Mouse (Mus musculus) embryonic facial prominence, embryonic 15.5 days (tissue): ENCODE data around the gene Agt. TPM values are rescaled to one million over a fixed set of nuclear protein-coding genes. Genes with fewer than 3 reads are reported as not detected.
A peak's percentile ranks its signal among the peaks of the same experiment; 100 is the strongest.

Experiments used
- ATAC-seq: fragments of 200-750 bp; cut with Nextera tagmentation; 2 replicates; pipeline ENCODE4 v1.8.0; 2017; ENCODE audit warnings: low read depth, moderate TSS enrichment; ENCODE audit not compliant: insufficient number of reproducible peaks, low FRiP score, low TSS enrichment
- H3K27ac ChIP-seq: fragments of 300-500 bp; sonication (generic); replicated peaks from 2 replicates; pipeline ENCODE4 v1.5.1; 2015; ENCODE audit warnings: mild to moderate bottlenecking, inconsistent platforms
- H3K27me3 ChIP-seq: fragments of 300-500 bp; sonication (generic); 2 replicates; pipeline ENCODE4 v1.6.1; 2015; ENCODE audit warnings: inconsistent platforms
- H3K36me3 ChIP-seq: fragments of 300-500 bp; sonication (generic); 2 replicates; pipeline ENCODE4 v1.6.1; 2015; ENCODE audit warnings: mild to moderate bottlenecking, inconsistent platforms
- H3K4me1 ChIP-seq: fragments of 300-500 bp; sonication (generic); 2 replicates; pipeline ENCODE4 v1.6.1; 2015; ENCODE audit warnings: inconsistent platforms
- H3K4me2 ChIP-seq: fragments of 300-500 bp; sonication (generic); replicated peaks from 2 replicates; pipeline ENCODE4 v1.6.1; 2015; ENCODE audit warnings: mild to moderate bottlenecking, inconsistent platforms
- H3K4me3 ChIP-seq: fragments of 300-500 bp; sonication (generic); replicated peaks from 2 replicates; pipeline ENCODE4 v1.5.1; 2015; ENCODE audit warnings: mild to moderate bottlenecking, inconsistent platforms
- H3K9ac ChIP-seq: fragments of 300-500 bp; sonication (generic); 2 replicates; pipeline ENCODE4 v1.6.1; 2015; ENCODE audit warnings: inconsistent platforms
- H3K9me3 ChIP-seq: fragments of 300-500 bp; sonication (generic); replicated peaks from 2 replicates; pipeline ENCODE4 v1.6.1; 2016; ENCODE audit warnings: inconsistent platforms
- WGBS: fragments of 180-500 bp; shearing (Covaris S2); methylation state at CpG from one replicate; pipeline ENCODE4 v1.1.7; 2015; 5-methylcytosine and 5-hydroxymethylcytosine counted together
- polyA plus RNA-seq: library from polyadenylated mRNA; unstranded; fragments of >200 nt; fragmentation: Nextera tagmentation; extraction: Ambion mirVana; gene quantifications from 2 replicates; pipeline ENCODE4 v1.2.1, GENCODE M21; 2015

Gene Agt
- polyA plus RNA-seq = 3.0 and 4.2 TPM in 2 replicates

DNA sequence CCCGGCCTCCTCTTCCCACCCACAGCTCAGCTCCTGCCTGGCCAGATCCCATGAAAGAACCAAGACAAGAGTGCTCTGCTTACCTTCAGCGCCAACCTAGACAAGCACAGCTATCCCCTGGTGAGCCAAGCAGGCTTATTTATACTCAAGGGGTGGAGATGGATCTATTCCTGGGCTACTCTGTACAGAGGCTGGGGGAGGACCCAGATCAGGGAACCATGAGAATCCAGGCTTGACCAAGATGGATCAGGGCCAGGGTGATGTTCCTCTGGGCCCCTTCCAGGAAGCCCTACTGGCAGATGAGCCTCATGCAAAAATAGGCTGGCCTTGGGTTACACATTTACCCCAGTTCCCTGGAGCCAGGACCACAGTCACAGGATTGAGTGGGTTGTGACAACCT lies at the start of gene Agt:
TSS of gene Agt (minus strand) at position 114 of the 400 bp plus-strand sequence.
- peaks cover 30% of the 10 kb centered on the region for H3K4me1 ChIP-seq
- no peaks in the 10 kb centered on the region for H3K36me3 ChIP-seq
- no peak within 1 kb of the TSS for H3K9ac ChIP-seq
- H3K27me3 ChIP-seq = no peaks in the 10 kb centered on the region
- H3K4me3 ChIP-seq = no peak within 1 kb of the TSS
- H3K9me3 ChIP-seq = no peaks in the 10 kb centered on the region
- no peak within 1 kb of the TSS for H3K27ac ChIP-seq
- ATAC-seq = no peak
- no peak within 1 kb of the TSS for H3K4me2 ChIP-seq
- WGBS = 66% methylated on average over 2 of the region's 2 CpGs

DNA sequence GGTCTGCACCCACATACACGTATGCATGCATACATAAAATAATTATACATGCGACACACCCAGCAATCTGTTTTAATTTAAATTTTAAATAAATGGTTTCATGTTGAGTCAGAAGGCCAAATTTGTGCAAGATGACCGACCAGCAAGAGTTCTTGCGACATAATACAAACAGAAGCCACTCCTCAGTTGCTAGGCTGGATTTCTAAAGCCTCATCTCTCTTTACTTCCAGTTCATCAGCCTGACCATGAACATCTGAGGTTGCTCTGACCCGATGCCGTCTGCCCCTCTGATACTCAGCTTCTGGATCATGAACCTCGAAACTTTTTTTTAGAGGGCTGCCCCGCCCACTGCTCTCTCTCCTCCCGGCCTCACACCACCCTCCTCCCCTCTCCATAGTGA lies 48.7 kb upstream of the Agt start:
- Histone ChIP-seq H3K4me2 (no peak overlapping the region), H3K9ac (no peak overlapping the region), H3K4me1 (peaks cover 8% of the 10 kb centered on the region), H3K9me3 (no peaks in the 10 kb centered on the region), H3K36me3 (no peaks in the 10 kb centered on the region), H3K27ac (peak overlapping the region; percentile 44), H3K4me3 (no peak overlapping the region), H3K27me3 (peaks cover 10% of the 10 kb centered on the region; the same call in 1 of the 2 replicates)
- no peak for ATAC-seq
- WGBS = 48% methylated on average over 9 of the region's 9 CpGs

DNA sequence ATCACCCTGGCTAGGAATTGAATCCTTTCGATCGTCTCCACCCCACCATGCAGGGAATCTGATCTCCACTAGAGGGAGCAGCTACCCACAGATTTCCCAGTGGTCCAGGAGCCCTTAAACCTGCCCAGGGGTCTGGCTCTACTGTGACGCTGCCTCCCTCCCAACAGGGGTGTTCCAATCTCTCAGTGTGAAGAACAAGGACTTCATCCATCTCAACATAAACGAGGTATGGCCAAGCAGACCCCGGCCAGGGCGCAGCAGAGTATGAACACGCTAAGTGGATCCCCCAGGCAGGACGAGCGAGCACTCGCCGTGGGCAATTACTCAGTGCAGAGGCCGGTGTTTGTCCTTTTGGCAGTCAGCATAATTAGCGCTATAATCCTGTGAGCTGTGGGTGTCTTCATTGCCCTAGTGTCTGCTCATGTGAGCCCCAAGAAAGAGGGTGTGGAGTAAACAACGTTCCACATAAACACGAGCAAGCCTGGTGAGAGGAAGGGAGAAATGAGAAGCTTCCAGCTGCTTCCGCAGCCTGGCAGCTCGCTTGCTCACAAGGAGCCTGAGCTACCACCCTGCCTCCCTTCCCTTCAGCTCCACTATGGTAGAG lies 47.9 kb upstream of the Agt start:
- peak; percentile 68 for ATAC-seq
- Histone ChIP-seq H3K9me3 (no peaks in the 10 kb centered on the region), H3K4me2 (peak overlapping the region; percentile 79), H3K4me1 (peaks cover 8% of the 10 kb centered on the region), H3K4me3 (peak overlapping the region; percentile 41), H3K27ac (peak overlapping the region; percentile 44), H3K36me3 (no peaks in the 10 kb centered on the region), H3K27me3 (peaks cover 10% of the 10 kb centered on the region; the same call in 1 of the 2 replicates), H3K9ac (peak overlapping the region; percentile 26; the same call in 1 of the 2 replicates)
- WGBS = 9% methylated on average over 17 of the region's 17 CpGs

DNA sequence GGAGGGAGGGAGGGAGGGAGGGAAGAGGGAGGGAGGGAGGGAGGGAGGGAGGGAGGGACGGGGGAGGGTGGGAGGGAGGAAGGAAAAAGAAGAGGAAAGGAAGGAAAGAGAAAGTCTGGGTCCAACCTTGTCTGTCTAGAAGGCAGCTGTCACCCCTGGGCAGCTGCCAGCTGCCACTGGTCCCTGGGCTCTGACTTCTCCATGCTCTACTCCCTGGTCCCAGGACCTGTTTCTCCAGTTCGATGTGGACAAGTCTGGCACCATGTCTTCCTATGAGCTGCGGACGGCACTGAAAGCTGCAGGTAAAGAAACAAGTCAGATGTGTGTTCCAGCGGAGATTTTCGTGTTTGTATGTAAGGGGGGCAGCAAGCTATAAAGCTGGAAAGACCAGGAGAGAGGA lies 44.8 kb upstream of the Agt start:
- H3K9ac ChIP-seq = no peak overlapping the region
- no peak overlapping the region for H3K4me2 ChIP-seq
- H3K36me3 ChIP-seq = no peaks in the 10 kb centered on the region
- 67% methylated on average over 5 of the region's 6 CpGs for WGBS
- no peak overlapping the region for H3K27ac ChIP-seq
- peaks cover 10% of the 10 kb centered on the region; the same call in 1 of the 2 replicates for H3K27me3 ChIP-seq
- peaks cover 8% of the 10 kb centered on the region for H3K4me1 ChIP-seq
- H3K4me3 ChIP-seq = no peak overlapping the region
- H3K9me3 ChIP-seq = no peaks in the 10 kb centered on the region
- no peak for ATAC-seq

DNA sequence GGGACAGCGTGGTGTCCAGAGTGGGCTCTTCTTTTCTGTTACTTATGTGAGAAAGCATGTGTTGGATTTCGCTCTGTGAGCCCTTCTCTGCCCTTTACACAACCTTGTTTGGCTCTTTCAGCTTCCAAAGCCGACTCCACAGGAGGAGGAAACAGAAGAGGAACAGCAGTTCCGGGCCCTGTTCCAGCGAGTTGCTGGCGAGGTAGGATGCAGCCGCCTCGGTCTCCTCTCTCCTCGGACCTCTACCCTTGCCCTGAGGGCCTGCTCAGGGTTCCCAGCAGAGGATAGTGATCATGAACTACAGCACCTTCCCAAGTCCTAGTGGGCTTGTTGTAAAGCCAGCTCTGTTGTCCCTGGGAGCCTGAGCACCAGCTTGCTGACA lies 39.5 kb upstream of the Agt start:
- no peaks in the 10 kb centered on the region for H3K27me3 ChIP-seq
- ATAC-seq = no peak
- WGBS = 69% methylated on average over 9 of the region's 9 CpGs

DNA sequence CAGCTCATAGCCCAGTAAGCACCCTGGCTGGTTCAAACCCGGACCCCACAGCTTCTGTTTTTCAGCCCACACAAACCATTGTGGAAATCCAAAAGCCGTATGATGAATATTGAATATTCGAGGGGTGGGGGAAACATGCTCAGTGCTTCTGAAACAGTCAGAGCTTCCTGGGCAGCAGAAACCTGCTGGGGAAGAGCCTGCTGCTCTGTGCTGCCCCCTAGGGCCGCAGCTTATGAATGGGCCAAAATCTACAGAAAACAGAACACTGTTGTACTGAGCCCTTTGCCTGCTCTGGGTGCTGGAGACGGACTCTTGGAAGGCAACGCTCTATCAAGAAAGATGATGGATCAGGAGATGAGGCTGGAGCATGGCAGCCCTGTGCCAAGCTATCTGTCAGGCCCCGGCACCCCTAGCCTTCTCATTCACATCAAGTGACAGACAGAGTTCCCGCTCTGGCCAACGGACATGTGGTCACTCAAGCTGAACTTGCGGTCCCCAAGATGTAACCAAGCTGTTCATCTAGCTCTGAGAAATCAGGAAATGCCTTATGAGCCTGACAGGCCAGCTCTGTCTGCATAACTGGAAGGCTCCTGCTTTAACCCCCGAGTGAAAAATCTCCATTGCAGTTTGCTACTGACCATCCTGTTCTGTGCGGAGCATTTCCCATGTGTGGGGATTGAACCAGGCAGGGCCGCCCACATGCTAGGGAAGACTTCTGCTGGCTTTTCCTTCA lies 38.9 kb upstream of the Agt start:
- Histone ChIP-seq H3K36me3 (no peaks in the 10 kb centered on the region), H3K9ac (no peak overlapping the region), H3K27ac (no peak overlapping the region), H3K9me3 (no peaks in the 10 kb centered on the region), H3K4me3 (no peak overlapping the region), H3K4me1 (no peaks in the 10 kb centered on the region), H3K27me3 (no peaks in the 10 kb centered on the region), H3K4me2 (no peak overlapping the region)
- no peak for ATAC-seq
- 72% methylated on average over 13 of the region's 13 CpGs for WGBS

More for the DNA sequence above, 39.5 kb upstream of the Agt start:
- Histone ChIP-seq H3K4me1 (no peaks in the 10 kb centered on the region), H3K9ac (no peak overlapping the region), H3K36me3 (no peaks in the 10 kb centered on the region), H3K4me3 (no peak overlapping the region), H3K27ac (no peak overlapping the region), H3K4me2 (no peak overlapping the region), H3K9me3 (no peaks in the 10 kb centered on the region)

DNA sequence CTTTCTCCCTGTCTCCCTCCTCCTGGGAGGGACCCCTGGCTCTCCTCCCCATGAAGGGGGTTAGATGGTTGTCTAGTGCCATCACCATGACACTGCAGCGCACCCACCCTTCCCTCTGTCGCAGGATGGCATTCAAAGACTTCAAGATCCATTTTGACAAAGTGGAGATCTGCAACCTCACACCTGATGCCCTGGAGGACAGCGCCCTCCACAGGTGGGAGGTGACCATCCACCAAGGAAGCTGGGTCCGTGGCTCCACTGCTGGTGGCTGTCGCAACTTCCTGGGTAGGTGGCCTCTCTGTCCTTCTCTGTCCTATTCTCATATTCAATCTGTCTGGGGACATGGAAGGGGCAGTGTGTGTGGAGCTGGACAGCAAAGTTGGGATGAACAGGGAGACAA lies 34.6 kb upstream of the Agt start:
- no peak overlapping the region for H3K27ac ChIP-seq
- H3K9me3 ChIP-seq = no peaks in the 10 kb centered on the region
- 74% methylated on average over 5 of the region's 5 CpGs for WGBS
- no peak for ATAC-seq
- no peak overlapping the region for H3K4me2 ChIP-seq
- H3K9ac ChIP-seq = no peak overlapping the region
- no peaks in the 10 kb centered on the region for H3K4me1 ChIP-seq
- no peak overlapping the region for H3K4me3 ChIP-seq
- H3K36me3 ChIP-seq = no peaks in the 10 kb centered on the region
- no peaks in the 10 kb centered on the region for H3K27me3 ChIP-seq

DNA sequence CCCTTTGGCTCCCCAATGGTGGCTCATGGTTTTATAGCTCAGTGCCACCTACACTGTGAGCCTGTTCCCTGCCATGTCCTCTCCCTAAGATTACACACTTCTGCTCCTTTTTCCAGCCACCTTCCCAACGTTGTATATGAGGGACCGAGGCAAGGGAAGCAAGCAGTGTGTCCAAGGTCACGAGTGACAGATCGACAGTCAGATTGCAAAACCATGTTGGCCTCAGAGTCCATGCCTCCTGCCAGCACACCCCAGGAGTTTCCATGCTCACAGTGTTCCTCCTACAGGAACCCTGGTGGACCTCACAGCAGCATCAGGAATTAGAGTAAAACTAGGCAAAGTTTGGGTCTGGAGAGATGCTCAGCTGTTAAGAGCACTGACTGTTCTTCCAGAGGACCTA lies 19.9 kb upstream of the Agt start:
- no peaks in the 10 kb centered on the region for H3K9me3 ChIP-seq

DNA sequence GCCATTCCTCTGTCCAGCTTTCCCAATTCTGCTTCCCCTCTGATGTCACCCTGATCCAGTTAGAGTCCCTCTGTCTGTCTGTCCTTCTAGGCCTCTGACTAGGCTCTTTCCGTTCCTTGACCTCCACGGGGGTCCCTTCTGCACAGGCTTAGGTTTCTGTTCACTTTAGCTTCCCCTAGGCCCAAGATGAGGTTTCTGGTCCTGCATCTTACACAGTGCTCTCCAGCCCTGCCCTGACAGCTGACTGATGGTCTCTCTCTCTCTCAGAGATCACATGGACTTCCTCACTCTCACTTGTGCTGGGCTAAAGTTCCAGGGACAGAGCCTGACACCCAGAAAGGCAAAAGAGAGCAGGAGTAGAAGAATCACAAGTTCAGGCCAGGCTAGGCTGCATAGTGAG lies 17.1 kb upstream of the Agt start:
- Histone ChIP-seq H3K27me3 (no peaks in the 10 kb centered on the region), H3K4me2 (no peak overlapping the region), H3K9ac (no peak overlapping the region), H3K27ac (no peak overlapping the region), H3K4me1 (peaks cover 6% of the 10 kb centered on the region), H3K4me3 (no peak overlapping the region), H3K9me3 (no peaks in the 10 kb centered on the region), H3K36me3 (no peaks in the 10 kb centered on the region)
- WGBS = 90% methylated on average over 2 of the region's 2 CpGs
- ATAC-seq = no peak

More for the DNA sequence above, 19.9 kb upstream of the Agt start:
- Histone ChIP-seq H3K4me3 (no peak overlapping the region), H3K9ac (no peak overlapping the region), H3K27me3 (no peaks in the 10 kb centered on the region), H3K4me1 (peaks cover 6% of the 10 kb centered on the region), H3K36me3 (no peaks in the 10 kb centered on the region), H3K4me2 (no peak overlapping the region), H3K27ac (no peak overlapping the region)
- ATAC-seq = no peak
- WGBS = 80% methylated on average over 4 of the region's 4 CpGs

DNA sequence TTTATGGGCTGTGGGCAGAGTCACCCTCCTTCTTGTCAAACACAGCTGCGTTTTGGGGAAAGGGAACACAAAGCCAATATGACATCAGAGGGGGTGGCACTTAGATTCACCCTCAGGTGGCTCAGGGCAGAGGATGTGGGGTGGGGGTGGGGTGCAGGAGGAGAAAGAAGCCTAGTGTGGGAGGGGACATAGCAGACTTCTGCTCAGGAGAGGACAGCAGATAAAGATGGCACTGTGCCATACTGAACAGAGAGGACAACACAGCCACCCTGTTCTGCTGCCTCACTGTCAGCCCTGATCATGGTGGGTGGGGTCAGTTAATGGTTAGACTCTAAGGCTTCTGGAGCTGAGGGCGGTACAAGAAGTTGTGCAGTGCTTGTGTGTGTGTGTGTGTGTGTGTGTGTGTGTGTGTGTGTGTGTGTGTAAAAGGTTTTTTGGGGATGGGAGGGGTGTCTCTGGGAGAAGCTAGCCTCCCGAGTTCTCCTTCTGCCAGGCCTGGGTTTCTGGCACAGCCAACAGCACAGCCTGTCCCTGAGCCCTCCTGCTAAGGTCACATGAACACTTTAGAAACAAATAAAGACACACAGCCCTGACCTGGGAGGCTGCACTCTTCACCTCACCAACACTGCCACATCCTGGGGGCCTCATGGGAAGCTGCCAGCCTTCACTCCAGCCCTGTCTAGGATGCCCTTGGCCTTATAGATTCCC lies 16.4 kb upstream of the Agt start:
- no peak; the same call in 1 of the 2 replicates for ATAC-seq
- Histone ChIP-seq H3K9ac (no peak overlapping the region), H3K27ac (no peak overlapping the region), H3K27me3 (no peaks in the 10 kb centered on the region), H3K36me3 (no peaks in the 10 kb centered on the region), H3K9me3 (no peaks in the 10 kb centered on the region), H3K4me1 (peaks cover 6% of the 10 kb centered on the region), H3K4me2 (no peak overlapping the region), H3K4me3 (no peak overlapping the region)
- 30% methylated on average over 3 of the region's 3 CpGs for WGBS

DNA sequence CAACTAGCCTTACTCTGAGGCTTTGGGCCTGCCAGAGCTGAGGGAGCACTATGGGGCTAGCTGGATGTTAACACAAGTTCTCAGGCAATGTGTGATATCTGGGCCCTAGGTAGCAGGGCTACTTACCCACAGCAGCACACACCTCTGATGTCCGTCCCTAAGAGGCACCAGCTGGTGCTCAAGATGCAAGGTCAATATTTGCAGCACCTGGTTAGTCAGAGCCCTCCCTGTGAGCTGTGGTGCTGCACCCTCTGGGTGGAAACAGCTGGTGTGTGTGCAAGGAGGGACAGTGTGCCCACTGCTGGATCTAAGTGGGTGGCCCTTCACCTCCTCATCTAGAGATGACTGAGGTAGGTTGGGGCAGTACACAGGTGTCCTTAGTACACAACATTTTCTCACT lies 7.2 kb upstream of the Agt start:
- Histone ChIP-seq H3K27me3 (no peaks in the 10 kb centered on the region), H3K9ac (no peak overlapping the region), H3K4me1 (peaks cover 19% of the 10 kb centered on the region), H3K27ac (no peak overlapping the region), H3K4me2 (no peak overlapping the region), H3K36me3 (no peaks in the 10 kb centered on the region), H3K9me3 (no peaks in the 10 kb centered on the region), H3K4me3 (no peak overlapping the region)
- ATAC-seq = no peak
- 74% methylated on average over 1 of the region's 1 CpGs for WGBS
